Mouse (Mus musculus) urinary bladder, postnatal 25 days (tissue): ENCODE data around the gene BC049762.

ENCODE experiments used
- DNase-seq: peaks from one replicate; pipeline ENCODE4 v3.0.0; 2022; ENCODE audit warnings: low spot score

Gene BC049762

DNA sequence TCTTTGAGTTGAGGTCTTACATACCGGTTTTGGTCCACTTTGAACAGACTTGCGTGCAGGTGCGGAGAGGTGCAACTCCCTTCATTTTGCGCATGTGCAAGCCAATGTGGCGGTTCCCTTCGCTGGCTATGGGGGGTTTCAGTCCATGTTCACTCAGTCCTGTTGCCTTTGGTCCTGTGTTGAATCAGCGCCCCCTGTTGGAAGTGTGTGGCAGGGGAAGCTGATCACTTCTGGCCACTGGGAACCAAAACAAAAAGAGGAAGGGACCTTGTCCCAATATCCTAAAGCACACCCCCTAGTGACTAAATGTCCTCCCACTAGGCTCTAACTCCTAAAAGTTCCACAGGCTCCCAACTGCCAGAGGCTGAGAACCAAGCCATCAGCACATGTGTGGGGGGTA, 48.8 kb downstream of the BC049762 start:
- no peak for DNase-seq

DNA sequence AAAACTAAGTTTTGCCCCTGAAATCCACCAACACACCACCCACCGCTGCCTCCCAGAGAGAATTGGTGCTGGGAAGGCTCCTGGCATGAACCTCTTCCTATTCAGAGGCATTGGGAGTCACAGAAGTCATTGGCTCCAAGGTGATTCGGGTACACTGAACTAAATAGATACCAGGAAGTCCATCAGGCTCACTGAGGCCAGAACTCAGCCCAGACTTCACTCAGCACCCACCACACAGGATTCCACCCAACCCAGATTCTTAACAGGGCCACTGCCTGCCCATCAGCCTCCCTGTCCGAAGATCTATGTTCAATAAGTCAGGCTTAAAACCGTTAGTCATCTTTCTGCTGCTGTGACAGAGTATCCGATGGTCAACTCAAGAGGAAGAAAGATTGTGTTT, 51.4 kb downstream of the BC049762 start:
- DNase-seq: no peak

GRCm38 (mm10) chr11:51207758-51208157, 55.1 kb downstream of the BC049762 start:
- no peak for DNase-seq
